Mouse (Mus musculus): ENCODE measurements around the gene Nps.

- no peak for TF ChIP-seq CTCF (IDR thresholded peaks at IDR 0.05; ENCODE audit: extremely low read depth, insufficient read length, insufficient replicate concordance, low read depth, low read length)
- TF ChIP-seq POLR2A (IDR thresholded peaks at IDR 0.05; ENCODE audit: low read depth, low read length): no peak
Measured at GRCm38 (mm10) chr7:135240006-135240405, 18.5 kb upstream of the Nps start.

Measured in small intestine, adult 2 months (tissue).